Mouse (Mus musculus) kidney, adult 11 months (tissue): ENCODE results near the gene Iars.

ENCODE experiments used
- DNase-seq: peaks from one replicate; pipeline ENCODE4 v3.0.0; 2022

Iars gene

DNA sequence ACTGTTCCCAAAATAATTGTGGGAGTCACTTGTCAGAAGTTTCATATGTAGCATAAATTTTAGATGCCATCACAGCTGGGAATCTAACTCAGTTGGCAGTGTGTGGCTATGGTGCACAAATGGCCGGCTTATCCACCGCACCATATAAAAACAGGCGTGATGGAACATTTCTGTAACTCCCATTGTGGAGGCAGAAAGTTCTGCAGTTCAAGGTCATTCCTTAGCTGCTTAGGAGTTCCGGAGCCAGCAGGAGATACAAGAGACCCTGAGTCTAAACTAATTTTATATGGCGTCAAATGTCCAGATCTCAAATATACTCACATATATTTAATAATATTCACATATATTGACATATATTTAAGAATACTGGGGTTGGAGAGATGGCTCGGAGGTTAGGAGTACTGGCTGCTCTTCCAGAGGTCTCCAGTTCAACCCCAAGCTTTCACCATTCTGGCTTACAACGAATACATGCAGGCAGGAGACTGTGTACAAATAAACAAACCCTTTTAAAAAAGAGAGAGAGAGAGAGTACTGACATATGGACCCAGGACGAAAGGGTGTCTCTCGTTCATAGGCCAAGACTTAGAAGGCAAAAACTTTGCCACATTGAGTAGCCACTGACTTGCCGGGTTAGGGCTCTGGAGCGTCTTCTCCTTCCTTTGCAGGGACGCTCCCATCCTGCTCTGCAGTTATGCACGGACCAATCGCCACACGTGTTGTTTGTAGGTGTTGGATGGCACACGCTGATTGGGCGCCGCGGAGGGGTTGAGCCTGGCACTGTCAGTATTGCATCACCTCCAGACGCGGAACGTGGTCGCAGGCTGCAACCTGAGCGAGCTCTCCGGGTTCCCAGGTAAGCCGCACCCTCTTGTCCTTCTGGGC, at the start of gene Iars:
Gene Iars, plus strand, starts transcription at position 750 of the 882 bp plus-strand sequence.
- DNase-seq: peak; percentile 99

DNA sequence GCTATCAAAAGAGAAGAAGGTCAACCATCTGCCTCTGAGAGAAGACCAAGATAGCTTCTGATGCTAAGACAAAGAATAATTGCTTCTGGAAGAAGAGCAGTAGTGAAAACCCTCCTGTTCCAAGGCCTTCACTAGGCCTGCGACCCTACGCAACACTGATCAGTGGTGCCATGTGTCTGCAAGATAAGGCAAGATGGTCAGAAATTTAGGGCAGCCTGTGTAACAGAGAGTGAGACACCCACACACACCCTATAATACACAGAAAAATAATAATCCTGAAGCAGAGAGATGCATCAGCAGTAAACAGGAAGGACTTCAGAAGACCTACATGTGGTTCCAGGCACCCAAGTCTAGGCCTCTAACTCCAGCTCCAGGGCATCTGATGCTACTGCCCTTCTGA, 41.9 kb upstream of the Iars start:
- DNase-seq: no peak

DNA sequence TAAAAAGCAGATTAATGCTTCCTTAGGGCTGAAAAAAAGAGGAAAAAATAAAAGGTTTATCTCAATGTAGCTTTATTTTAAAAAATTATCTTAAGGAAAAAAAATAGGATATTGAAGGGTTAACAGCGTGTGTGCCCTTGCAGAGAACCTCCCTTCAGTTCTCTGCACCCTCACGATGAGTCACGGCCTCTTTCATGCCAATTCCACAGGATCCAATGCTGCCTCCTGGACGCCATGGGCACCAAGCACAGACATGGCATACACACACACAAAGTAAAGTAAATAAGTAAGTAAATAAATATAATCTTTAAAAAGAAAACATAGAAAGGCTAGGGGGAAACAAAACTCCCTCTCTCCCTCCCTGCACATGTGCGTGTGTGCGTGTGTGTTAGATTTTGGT, 39.2 kb upstream of the Iars start:
- no peak for DNase-seq

- DNase-seq: no peak
These were observed 38.1 kb upstream of the Iars start for GRCm38 (mm10) chr13:49643669-49644362.

DNA sequence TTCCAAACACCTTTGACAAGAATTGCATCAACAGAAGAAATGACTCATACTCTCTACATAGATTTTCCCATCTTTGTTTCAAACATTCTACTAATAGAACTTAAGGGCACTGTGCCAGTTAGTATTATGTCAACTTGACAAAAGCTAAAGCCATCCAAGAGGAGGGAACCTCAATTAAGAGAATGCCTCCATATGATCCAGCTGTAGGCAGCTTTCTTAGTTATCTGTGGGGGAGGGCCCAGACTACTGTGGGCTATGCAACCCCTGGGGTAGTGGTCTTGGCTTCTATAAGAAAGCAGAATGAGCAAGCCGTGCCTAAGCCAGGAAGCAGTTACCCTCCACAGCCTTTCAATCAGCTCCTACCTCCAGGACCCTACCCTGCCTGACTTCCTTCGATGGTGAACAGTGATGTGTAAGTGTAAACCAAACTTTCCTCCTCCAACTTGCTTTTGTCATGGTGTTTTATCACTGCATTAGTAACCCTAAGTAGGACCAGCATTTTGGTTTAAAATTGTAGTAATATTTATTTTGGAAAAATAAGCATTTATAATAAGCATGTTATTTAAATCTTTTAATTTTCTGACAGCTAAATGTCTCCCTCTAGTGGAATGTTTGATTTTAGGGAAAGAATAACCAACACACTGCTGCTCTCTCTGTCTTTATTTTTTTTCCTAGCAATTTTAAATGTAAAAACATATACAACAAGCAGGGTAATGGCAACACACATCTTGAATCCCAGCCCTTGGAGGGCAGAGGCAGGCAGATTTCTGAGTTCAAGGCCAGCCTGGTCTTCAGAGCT, 37.0 kb upstream of the Iars start:
- no peak for DNase-seq

DNA sequence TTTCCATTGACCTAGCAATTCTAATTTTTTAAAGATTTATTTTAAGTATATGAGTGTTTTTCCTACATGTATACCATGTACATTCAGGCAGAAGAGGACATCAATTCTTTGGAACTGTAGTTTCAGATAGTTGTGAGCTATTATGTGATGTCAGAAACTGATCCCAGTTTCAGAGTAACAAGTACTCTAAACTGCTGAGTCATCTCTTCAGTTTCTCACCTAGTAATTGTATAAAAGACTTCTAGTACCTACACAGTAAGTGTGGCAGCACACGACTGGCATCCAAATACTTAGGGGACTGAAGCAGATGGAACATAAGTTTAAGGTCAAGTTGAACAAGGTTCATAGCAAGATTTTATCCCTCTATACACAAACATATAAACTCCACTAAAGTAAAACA, 35.9 kb upstream of the Iars start:
- DNase-seq: no peak

- no peak for DNase-seq
These were observed 30.8 kb upstream of the Iars start for GRCm38 (mm10) chr13:49651136-49651535.

- DNase-seq: no peak
These were observed 30.0 kb upstream of the Iars start for GRCm38 (mm10) chr13:49651781-49652351.

- peak; percentile 98 for DNase-seq
These were observed 29.3 kb upstream of the Iars start, which contains the start of the genes Cenpp and Nol8 for GRCm38 (mm10) chr13:49652481-49653179. Gene Cenpp (minus strand): TSS chr13:49652785. Gene Nol8 (plus strand): TSS chr13:49653078.

DNA sequence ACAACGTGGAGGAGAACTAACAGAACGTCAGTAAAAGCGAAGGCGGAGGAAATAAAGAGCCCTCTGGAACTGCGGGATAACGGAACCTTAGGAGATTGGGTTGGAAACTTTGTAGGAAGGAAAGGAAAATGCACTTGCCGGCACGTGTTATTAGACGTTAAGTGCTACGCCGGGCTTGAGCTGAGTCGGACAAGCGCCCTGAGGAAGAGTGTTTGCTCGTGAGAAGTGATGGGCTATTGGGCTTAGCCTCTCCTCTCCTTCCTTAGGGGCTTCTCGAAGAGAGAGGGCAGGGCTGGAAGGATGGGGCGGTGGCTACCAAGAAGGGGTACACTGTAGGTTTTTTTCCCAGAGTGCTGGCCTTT, 28.7 kb upstream of the Iars start:
- no peak for DNase-seq

GRCm38 (mm10) chr13:49677793-49678192, 4.1 kb upstream of the Iars start:
- DNase-seq: no peak

DNA sequence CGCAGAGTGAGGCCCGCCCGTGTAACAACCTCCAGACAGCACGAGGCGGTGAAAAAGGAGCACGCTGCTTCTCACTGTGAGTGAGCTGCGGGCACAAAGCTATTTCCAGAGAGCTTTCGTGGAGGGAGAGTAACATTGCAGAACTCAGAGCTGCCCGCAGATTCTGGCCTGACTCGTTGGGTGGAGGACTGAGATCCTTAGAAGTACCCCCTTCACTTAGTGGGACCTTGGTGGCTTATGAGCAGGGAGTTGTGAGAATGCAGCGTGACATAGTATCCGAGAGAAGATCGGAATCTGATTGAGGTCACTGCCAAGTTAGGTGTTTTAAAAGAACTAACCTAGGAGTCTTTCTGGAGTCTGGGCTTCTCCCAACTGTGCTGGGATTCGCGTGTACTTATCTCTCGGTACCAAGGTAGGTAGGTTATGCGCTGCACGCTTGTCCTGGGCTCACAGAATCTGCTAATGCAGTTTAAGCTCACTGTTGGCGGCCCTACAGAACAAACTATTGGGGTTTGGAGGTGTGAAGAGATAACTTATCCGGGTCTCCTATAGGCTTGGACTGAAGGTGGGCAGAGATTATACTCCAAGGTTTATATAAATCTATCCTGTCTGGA, 440 bp downstream of the Iars start:
- DNase-seq: peak; percentile 11

DNA sequence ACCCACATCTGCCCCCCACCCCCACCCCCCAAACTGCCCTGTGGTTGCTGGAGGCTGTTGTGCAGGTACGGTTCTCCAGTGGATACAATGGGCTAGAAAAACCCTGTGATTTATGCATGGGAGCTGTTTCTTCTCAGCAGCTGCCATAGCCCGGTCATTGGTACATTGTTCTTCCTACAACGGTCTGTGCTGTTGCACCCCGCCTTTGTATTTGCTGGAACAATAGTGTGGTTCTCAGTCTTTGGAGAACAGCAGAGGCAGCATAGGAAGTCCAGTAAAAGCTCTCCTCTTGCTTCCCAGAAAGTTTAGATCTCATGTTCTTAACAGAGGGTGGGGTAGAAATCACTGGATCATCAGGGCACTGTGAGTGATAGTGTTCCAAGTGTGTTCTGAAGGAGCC, 2.4 kb downstream of the Iars start:
- DNase-seq: no peak

DNA sequence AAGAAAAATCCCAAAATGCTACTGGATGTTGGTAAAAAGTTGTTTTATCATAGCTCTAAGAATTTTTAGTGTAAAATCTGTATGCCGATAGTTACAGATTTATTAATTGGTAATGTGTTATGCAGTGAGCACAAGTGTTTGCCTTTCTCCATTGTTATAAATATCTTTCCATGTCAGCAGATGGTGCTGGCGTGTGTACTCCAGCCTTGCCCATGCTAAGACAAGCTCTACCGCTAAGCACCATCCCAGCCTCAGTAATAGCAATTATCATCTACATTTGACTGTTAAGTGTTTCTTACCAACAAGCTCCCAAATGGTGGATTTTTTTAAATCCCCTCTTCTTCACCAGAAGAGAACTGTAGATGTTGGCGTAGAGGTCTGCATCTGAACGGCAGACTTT, 9.2 kb downstream of the Iars start:
- no peak for DNase-seq

GRCm38 (mm10) chr13:49703216-49703779, 21.4 kb downstream of the Iars start:
- no peak for DNase-seq

DNA sequence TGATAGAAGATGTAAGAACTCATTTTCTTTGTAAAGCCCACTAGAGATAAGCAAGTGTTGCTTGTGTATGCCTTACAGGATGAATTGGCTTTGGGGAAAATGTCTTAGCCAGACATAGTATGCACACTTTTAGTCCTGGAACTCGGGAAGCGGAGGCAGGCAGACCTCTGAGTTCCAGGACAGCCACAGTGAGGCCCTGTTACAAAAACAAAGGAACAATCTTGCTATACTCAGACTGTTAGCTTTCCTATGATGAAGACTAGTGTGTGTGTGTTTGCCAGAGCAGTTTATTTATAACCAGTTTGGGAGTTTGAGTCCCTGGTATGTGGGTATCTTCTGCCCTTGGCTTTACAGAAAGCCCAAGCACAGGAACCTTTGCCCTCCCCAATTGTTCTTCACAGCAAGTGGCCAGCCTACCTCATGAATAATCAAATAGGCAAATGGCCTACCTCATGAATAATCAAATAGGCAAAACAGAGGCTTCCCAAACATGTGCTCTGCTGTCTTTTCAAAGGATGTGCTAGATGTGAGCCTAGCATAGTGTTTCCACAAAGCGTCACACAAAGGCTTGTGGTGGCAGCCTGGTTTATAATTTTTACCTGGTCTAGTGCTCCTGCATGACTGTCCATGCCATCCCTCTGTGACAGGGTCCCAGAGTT, 24.3 kb downstream of the Iars start:
- no peak for DNase-seq

DNA sequence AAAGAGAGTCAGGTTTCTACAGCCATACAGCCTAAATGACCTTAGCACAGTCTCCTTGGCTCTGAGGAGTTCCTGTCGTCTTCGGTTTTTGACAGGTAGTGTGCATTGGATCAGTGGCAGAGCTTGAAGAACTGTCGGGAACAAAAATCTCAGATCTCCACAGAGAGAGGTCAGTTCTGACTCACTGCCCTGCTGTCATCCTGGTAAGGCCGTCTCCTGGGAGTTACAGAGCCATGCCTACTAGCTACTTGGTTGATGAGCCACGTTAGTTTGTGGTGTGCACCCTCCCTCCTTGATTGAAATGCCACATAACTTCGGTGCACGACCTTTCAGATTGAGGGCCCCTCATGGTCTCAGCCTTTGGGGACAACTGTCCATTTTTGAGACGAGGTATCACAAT, 26.4 kb downstream of the Iars start:
- DNase-seq: no peak

DNA sequence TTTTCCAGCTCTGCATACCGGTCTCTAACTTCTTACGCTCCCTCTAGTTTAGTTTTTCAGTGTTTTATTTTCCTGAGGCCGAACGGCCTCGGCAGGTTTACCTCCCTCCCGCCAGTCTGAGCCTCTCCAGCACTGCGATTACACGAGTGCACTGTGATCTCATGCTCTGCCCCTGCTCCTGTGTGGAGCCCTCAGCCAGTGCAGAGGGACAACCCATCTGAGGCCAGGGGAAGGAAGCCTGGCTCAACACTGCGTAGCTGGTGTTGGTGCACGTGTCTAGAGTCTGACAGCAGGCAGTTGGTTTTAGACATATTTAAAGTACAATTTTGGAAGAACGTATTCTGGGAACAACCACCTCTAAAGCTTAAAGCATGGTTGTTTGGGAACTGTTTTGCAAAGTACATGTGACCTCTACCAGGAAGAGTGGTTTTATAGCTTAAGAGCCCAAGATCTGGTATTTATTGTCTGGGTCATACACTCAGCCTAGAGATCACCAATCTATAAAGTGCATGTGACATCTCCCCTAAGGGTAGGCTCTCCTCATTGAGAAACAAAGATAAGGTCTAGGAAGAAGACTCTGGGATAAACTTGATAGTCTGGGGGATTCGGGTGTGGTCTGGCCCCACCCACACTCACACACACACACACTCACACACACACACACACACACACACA, 30.3 kb downstream of the Iars start:
- no peak for DNase-seq

- no peak for DNase-seq
These were observed 37.4 kb downstream of the Iars start for GRCm38 (mm10) chr13:49719310-49719709.

DNA sequence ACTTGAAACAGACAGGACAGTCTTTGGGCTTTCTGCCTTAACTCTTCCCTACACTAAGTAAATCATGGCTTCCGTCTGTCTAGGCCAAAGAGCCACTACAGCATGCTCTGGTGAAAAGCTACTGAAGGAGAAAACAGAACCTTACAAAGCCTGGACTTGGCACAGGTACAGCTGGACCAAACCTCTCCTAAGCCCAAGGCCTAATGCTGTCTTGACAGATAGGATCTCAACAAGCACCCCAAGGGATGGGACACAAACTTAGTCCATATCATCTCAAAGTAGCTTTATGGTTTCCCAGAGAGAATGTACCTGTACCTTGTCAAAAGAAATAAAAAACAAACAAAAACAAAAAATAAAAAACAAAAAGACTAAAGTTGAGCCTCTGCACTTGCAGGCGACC, 54.5 kb downstream of the Iars start:
- no peak for DNase-seq
